Mouse (Mus musculus) midbrain, embryonic 15.5 days (tissue): Measurements from ENCODE around the gene Atp6v0c. TPM values are rescaled to one million over a fixed set of nuclear protein-coding genes. Genes with fewer than 3 reads are reported as not detected.
A peak's percentile ranks its signal among the peaks of the same experiment; 100 is the strongest.

ENCODE experiments used
- ATAC-seq: fragments of 200-750 bp; cut with Nextera tagmentation; replicated peaks from 2 replicates; pipeline ENCODE4 v1.8.0; 2017; ENCODE audit warnings: moderate TSS enrichment
- H3K27ac ChIP-seq: fragments of 300-500 bp; sonication (generic); 2 replicates; pipeline ENCODE4 v1.5.1; 2015; ENCODE audit warnings: mild to moderate bottlenecking, inconsistent platforms
- H3K27me3 ChIP-seq: fragments of 300-500 bp; sonication (generic); replicated peaks from 2 replicates; pipeline ENCODE4 v1.6.1; 2015; ENCODE audit warnings: inconsistent platforms
- H3K36me3 ChIP-seq: fragments of 300-500 bp; sonication (generic); replicated peaks from 2 replicates; pipeline ENCODE4 v1.6.1; 2015; ENCODE audit warnings: inconsistent platforms
- H3K4me1 ChIP-seq: fragments of 300-500 bp; sonication (generic); 2 replicates; pipeline ENCODE4 v1.6.1; 2015; ENCODE audit warnings: inconsistent platforms
- H3K4me2 ChIP-seq: fragments of 300-500 bp; sonication (generic); 2 replicates; pipeline ENCODE4 v1.6.1; 2015; ENCODE audit warnings: inconsistent platforms, mild to moderate bottlenecking, moderate library complexity
- H3K4me3 ChIP-seq: fragments of 300-500 bp; sonication (generic); 2 replicates; pipeline ENCODE4 v1.5.1; 2015; ENCODE audit warnings: mild to moderate bottlenecking, inconsistent platforms
- H3K9ac ChIP-seq: fragments of 300-500 bp; sonication (generic); 2 replicates; pipeline ENCODE4 v1.6.1; 2015; ENCODE audit warnings: mild to moderate bottlenecking, inconsistent platforms
- H3K9me3 ChIP-seq: fragments of 300-500 bp; sonication (generic); 2 replicates; pipeline ENCODE4 v1.6.1; 2016; ENCODE audit warnings: inconsistent platforms
- WGBS: fragments of 180-500 bp; shearing (Covaris S2); methylation state at CpG from one replicate; pipeline ENCODE4 v1.1.7; 2015; ENCODE audit warnings: mixed read lengths; 5-methylcytosine and 5-hydroxymethylcytosine counted together
- polyA plus RNA-seq: library from polyadenylated mRNA; unstranded; fragments of >200 nt; fragmentation: Nextera tagmentation; extraction: Ambion mirVana; gene quantifications from 2 replicates; pipeline ENCODE4 v1.2.1, GENCODE M21; 2015

Gene Atp6v0c
- polyA plus RNA-seq, 1 experiment from 2014 or later, result 1,357 TPM

GRCm38 (mm10) chr17:24206451-24207351, 37.2 kb upstream of the Atp6v0c start:
- H3K4me1 ChIP-seq, result peaks cover 78% of the 10 kb centered on the region
- peak overlapping the region; percentile 45 for H3K9ac ChIP-seq
- 0 out of 2 replicates have a peak, but pooled peaks cover 7% of the 10 kb centered on the region for H3K27me3 ChIP-seq
- H3K36me3 ChIP-seq, result no peaks in the 10 kb centered on the region
- H3K4me3 ChIP-seq, result peak overlapping the region; percentile 69
- H3K4me2 ChIP-seq, result peak overlapping the region; percentile 94
- peak; percentile 31 for ATAC-seq
- no peaks in the 10 kb centered on the region for H3K9me3 ChIP-seq
- 5% methylated on average over 61 of the region's 62 CpGs for WGBS
- H3K27ac ChIP-seq, result peak overlapping the region; percentile 81

GRCm38 (mm10) chr17:24205908-24206361, 36.4 kb upstream of the Atp6v0c start:
- Histone ChIP-seq H3K36me3 (no peaks in the 10 kb centered on the region), H3K4me3 (peak overlapping the region; percentile 69), H3K27me3 (0 out of 2 replicates have a peak, but pooled peaks cover 7% of the 10 kb centered on the region), H3K4me2 (peak overlapping the region; percentile 94), H3K4me1 (peaks cover 70% of the 10 kb centered on the region), H3K9ac (peak overlapping the region; percentile 74), H3K9me3 (no peaks in the 10 kb centered on the region), H3K27ac (peak overlapping the region; percentile 81)
- 6% methylated on average over 15 of the region's 15 CpGs for WGBS
- peak; percentile 30 for ATAC-seq

GRCm38 (mm10) chr17:24205284-24205888, 35.9 kb upstream of the Atp6v0c start, which contains the start of gene Tbc1d24:
Tbc1d24 (minus strand) TSS chr17:24205562.
- peak within 1 kb of the TSS; percentile 69 for H3K4me3 ChIP-seq
- peak; percentile 84 for ATAC-seq

GRCm38 (mm10) chr17:24204846-24205245, 35.3 kb upstream of the Atp6v0c start:
- Histone ChIP-seq H3K27ac (peak overlapping the region; percentile 81; the same call in 1 of the 2 replicates), H3K4me2 (peak overlapping the region; percentile 94), H3K9ac (peak overlapping the region; percentile 74), H3K27me3 (0 out of 2 replicates have a peak, but pooled peaks cover 7% of the 10 kb centered on the region), H3K4me1 (peaks cover 77% of the 10 kb centered on the region), H3K9me3 (no peaks in the 10 kb centered on the region), H3K4me3 (peak overlapping the region; percentile 69), H3K36me3 (no peaks in the 10 kb centered on the region)
- ATAC-seq, result 0 out of 2 replicates have a peak, but pooled peaks have one; percentile 3
- WGBS, result 8% methylated on average over 7 of the region's 7 CpGs

More at GRCm38 (mm10) chr17:24205284-24205888, 35.9 kb upstream of the Atp6v0c start, which contains the start of gene Tbc1d24:
- under 1% methylated on average over 65 of the region's 65 CpGs for WGBS
- peak within 1 kb of the TSS; percentile 74 for H3K9ac ChIP-seq
- H3K9me3 ChIP-seq, result no peaks in the 10 kb centered on the region
- peak within 1 kb of the TSS; percentile 94 for H3K4me2 ChIP-seq
- peak within 1 kb of the TSS; percentile 81 for H3K27ac ChIP-seq
- H3K27me3 ChIP-seq, result 0 out of 2 replicates have a peak, but pooled peaks cover 7% of the 10 kb centered on the region
- H3K4me1 ChIP-seq, result peaks cover 74% of the 10 kb centered on the region
- no peaks in the 10 kb centered on the region for H3K36me3 ChIP-seq

- Histone ChIP-seq H3K27me3 (0 out of 2 replicates have a peak, but pooled peaks cover 7% of the 10 kb centered on the region), H3K4me1 (peaks cover 67% of the 10 kb centered on the region), H3K27ac (no peak overlapping the region), H3K4me2 (peak overlapping the region; percentile 94), H3K9ac (peak overlapping the region; percentile 74), H3K4me3 (peak overlapping the region; percentile 69), H3K9me3 (no peaks in the 10 kb centered on the region), H3K36me3 (no peaks in the 10 kb centered on the region)
- WGBS, result 70% methylated on average over 3 of the region's 3 CpGs
- no peak for ATAC-seq
Observed at GRCm38 (mm10) chr17:24203611-24204534, 34.4 kb upstream of the Atp6v0c start.

- H3K27ac ChIP-seq, result no peak overlapping the region
- whole genome bisulfite sequencing, result 30% methylated on average over 4 of the region's 4 CpGs
- H3K4me3 ChIP-seq, result no peak overlapping the region
- 0 out of 2 replicates have a peak, but pooled peaks cover 7% of the 10 kb centered on the region for H3K27me3 ChIP-seq
- no peaks in the 10 kb centered on the region for H3K9me3 ChIP-seq
- peaks cover 59% of the 10 kb centered on the region for H3K4me1 ChIP-seq
- no peak for ATAC-seq
- peak overlapping the region; percentile 94 for H3K4me2 ChIP-seq
- H3K36me3 ChIP-seq, result no peaks in the 10 kb centered on the region
- H3K9ac ChIP-seq, result peak overlapping the region; percentile 2; the same call in 1 of the 2 replicates
Observed at GRCm38 (mm10) chr17:24203068-24203467, 33.6 kb upstream of the Atp6v0c start.

GRCm38 (mm10) chr17:24201092-24201491, 31.6 kb upstream of the Atp6v0c start:
- Histone ChIP-seq H3K27ac (no peak overlapping the region), H3K4me1 (peaks cover 41% of the 10 kb centered on the region), H3K27me3 (no peaks in the 10 kb centered on the region), H3K4me3 (no peak overlapping the region), H3K36me3 (no peaks in the 10 kb centered on the region), H3K4me2 (no peak overlapping the region), H3K9ac (no peak overlapping the region), H3K9me3 (no peaks in the 10 kb centered on the region)
- no peak for ATAC-seq
- 76% methylated on average over 4 of the region's 4 CpGs for WGBS

GRCm38 (mm10) chr17:24199741-24200140, 30.2 kb upstream of the Atp6v0c start:
- H3K27ac ChIP-seq, result no peak overlapping the region
- no peaks in the 10 kb centered on the region for H3K27me3 ChIP-seq
- H3K9me3 ChIP-seq, result no peaks in the 10 kb centered on the region
- ATAC-seq, result no peak
- H3K4me3 ChIP-seq, result no peak overlapping the region
- H3K36me3 ChIP-seq, result no peaks in the 10 kb centered on the region
- 71% methylated on average over 4 of the region's 4 CpGs for WGBS
- H3K4me2 ChIP-seq, result no peak overlapping the region
- H3K4me1 ChIP-seq, result peaks cover 34% of the 10 kb centered on the region
- H3K9ac ChIP-seq, result no peak overlapping the region

GRCm38 (mm10) chr17:24199252-24199651, 29.8 kb upstream of the Atp6v0c start:
- Histone ChIP-seq H3K4me3 (no peak overlapping the region), H3K36me3 (no peaks in the 10 kb centered on the region), H3K9ac (no peak overlapping the region), H3K9me3 (no peaks in the 10 kb centered on the region), H3K4me1 (peaks cover 29% of the 10 kb centered on the region), H3K27ac (no peak overlapping the region), H3K4me2 (no peak overlapping the region), H3K27me3 (no peaks in the 10 kb centered on the region)
- no peak for ATAC-seq
- WGBS, result 88% methylated on average over 4 of the region's 4 CpGs

GRCm38 (mm10) chr17:24197032-24197824, 27.7 kb upstream of the Atp6v0c start:
- Histone ChIP-seq H3K27ac (no peak overlapping the region), H3K9ac (no peak overlapping the region)

GRCm38 (mm10) chr17:24195349-24195748, 25.8 kb upstream of the Atp6v0c start:
- no peak overlapping the region for H3K9ac ChIP-seq
- no peaks in the 10 kb centered on the region for H3K9me3 ChIP-seq
- H3K27me3 ChIP-seq, result no peaks in the 10 kb centered on the region
- H3K4me2 ChIP-seq, result no peak overlapping the region
- no peak for ATAC-seq
- H3K36me3 ChIP-seq, result no peaks in the 10 kb centered on the region
- peaks cover 6% of the 10 kb centered on the region; the same call in 1 of the 2 replicates for H3K4me1 ChIP-seq
- H3K27ac ChIP-seq, result no peak overlapping the region
- 72% methylated on average over 2 of the region's 2 CpGs for WGBS
- no peak overlapping the region for H3K4me3 ChIP-seq

More at GRCm38 (mm10) chr17:24197032-24197824, 27.7 kb upstream of the Atp6v0c start:
- no peak for ATAC-seq
- 66% methylated on average over 15 of the region's 15 CpGs for WGBS
- Histone ChIP-seq H3K4me3 (no peak overlapping the region), H3K4me1 (peaks cover 12% of the 10 kb centered on the region), H3K9me3 (no peaks in the 10 kb centered on the region), H3K4me2 (no peak overlapping the region), H3K36me3 (no peaks in the 10 kb centered on the region), H3K27me3 (no peaks in the 10 kb centered on the region)
